Mouse (Mus musculus): ENCODE measurements around the gene Trpm8. TPM values are rescaled to one million over a fixed set of nuclear protein-coding genes. Genes with fewer than 3 reads are reported as not detected.

Gene Trpm8
- polyA plus RNA-seq, 1 experiment from 2014 or later: 0.01 TPM

DNA sequence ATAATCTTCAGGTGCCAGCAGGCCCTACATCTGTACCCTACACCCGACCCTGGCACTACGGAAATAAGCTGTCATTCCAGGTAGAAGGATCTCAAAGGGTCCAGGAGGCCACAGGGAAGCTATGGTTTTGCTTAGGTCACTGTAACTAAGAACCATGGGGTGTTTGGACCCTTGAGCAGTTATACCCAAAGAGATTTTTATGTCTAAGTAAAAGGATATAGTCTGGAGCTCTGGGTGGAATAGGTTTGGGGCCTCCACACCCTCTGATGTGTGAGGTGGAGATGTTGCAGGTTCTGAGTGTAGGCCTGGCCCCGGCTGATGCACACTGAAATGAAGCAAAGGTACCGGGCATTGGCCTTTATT lies 43.2 kb upstream of the Trpm8 start:
- DNase-seq (ENCODE audit: low read depth, low spot score): no peak
- ChIA-PET POLR2A (interaction anchor here (0.6 kb wide), 1 partner anchor 68 kb away, joined by 3 read pairs; no protein-coding TSS in a partner anchor), CTCF (interaction anchor here (1.3 to 1.4 kb wide), 2 partner anchors 11 to 21 kb away, joined by 3 read pairs; no protein-coding TSS in a partner anchor)
- in situ Hi-C loops (cut with MboI; ENCODE audit: low pct_unique_long_range_greater_than_20kb): no loop called here
- TF ChIP-seq CTCF (IDR thresholded peaks at IDR 0.05): no peak
- no peaks in the 10 kb centered on the region for H3K27me3 ChIP-seq
- ATAC-seq: no peak

DNA sequence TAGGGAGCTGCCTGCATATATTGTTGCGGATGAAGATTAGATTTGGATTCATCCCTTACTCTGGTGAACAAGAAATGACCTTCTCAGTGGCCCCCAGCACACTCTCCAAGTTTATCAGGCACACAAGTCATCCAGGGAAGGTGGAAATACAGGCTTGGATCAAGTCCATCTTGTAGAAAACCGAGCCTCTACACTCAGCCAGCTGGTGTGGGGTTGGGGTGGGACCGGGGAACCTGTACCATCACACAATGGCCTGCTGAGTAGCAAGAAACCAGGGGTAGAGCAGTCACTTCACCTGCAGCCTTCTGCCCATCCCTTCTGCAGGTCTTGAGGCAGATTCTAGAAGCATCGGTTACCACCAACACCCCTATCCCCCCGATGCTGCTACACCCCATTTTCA lies 42.8 kb upstream of the Trpm8 start:
- ATAC-seq (no peak), DNase-seq (ENCODE audit: low read depth, low spot score) (no peak)
- ChIA-PET POLR2A (no interaction called here), CTCF (interaction anchor here (1.0 to 1.4 kb wide), 3 partner anchors 11 to 21 kb away, joined by 3 read pairs; no protein-coding TSS in a partner anchor)
- H3K27me3 ChIP-seq: no peaks in the 10 kb centered on the region
- in situ Hi-C loops (cut with MboI; ENCODE audit: low pct_unique_long_range_greater_than_20kb): no loop called here
- TF ChIP-seq CTCF (IDR thresholded peaks at IDR 0.05): no peak

DNA sequence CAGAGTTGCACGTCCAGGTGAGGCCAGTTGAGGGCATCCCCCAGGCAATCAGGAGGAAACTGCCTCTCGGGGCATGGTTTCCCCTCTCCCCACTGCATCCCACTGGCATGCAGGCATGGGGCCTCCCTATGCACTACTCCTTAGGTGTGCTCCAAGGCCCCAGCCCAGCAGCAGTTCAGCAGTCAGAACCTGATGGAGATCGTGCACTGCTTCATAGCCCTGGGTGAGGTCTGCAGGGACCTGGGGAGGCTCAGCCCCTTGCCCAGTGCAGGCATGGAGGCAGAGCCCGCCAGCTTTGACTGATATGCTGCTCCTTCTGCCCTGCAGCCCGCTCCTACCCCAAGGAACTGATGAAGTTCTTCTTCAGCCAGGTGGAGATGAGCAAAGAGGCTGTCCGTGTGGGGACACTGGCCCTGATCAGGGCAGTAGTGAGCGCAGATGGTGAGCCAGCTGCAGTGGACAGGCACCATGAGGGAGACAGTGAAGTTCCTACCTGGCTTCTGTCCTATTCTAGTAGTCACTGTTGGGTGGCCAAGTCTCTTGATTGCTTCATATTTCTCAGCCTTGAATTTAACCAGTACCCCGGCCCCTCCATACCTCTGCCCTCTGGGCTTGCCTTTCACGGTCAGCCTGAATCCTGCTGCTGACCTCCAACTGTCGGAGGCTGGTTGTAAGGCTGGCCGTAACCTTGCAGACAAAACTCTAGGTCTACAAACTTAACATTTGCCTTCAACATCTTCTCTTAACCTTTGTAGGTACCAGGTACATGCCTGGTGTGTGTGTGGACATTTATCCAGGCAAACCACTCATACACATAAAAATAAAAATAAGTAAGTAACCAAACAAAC lies 42.2 kb upstream of the Trpm8 start:
- TF ChIP-seq CTCF (IDR thresholded peaks at IDR 0.05): no peak
- ChIA-PET POLR2A (interaction anchor here (0.6 to 1.0 kb wide), 2 partner anchors 15 to 42 kb away, joined by 4 read pairs; partner anchors contain the start of gene Hjurp), CTCF (interaction anchor here (1.0 to 1.4 kb wide), 4 partner anchors 12 to 22 kb away, joined by 3 read pairs; no protein-coding TSS in a partner anchor)

DNA sequence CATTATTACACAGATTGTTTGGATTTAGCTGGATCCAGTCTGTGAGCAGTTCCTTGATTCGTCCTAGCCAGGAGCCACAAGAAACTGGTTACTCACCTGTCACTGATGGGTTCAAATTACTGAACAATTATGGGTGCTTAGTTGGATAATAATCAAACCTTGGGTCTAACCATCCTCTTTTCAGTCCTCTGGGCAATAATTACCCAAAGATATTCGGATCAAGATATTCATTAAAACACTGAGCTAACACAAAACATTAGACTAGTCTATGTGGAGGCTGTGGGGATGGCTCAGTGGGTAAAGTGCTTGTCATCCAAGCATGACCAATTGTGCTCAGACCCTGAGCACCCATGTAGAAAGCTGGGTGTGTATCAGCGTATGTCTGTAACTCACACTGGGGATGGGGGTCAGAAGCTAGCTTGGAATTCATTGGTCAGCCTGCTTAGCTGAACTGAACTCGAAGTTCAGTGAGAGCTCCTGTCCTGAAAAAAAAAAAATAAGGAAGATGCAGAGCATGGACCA lies 41.5 kb upstream of the Trpm8 start:
- H3K27me3 ChIP-seq: no peaks in the 10 kb centered on the region
- no peak for DNase-seq (ENCODE audit: low read depth, low spot score)

More for the DNA sequence above, 42.2 kb upstream of the Trpm8 start:
- H3K27me3 ChIP-seq: no peaks in the 10 kb centered on the region
- in situ Hi-C loops (cut with MboI; ENCODE audit: low pct_unique_long_range_greater_than_20kb): no loop called here
- no peak for ATAC-seq
- no peak for DNase-seq (ENCODE audit: low read depth, low spot score)

DNA sequence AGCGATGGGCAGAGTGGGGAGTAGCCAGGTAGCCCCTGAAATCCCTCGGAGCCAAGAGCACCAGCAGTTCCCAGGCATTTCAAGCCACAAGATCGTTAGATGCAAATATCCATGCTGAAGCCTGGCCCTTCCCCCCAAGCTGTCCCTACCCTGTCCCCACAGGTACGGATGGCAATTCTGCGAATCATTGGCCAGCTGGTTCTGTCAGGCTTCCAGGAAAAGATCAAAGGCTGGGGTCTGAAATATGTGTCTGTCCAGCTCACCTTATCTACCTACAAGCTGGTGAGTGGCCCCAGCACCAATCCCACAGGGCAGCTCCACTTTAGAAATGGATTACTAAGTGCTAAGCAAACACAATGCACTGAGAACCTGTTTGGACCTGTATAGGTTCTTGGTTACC lies 40.1 kb upstream of the Trpm8 start:
- DNase-seq (ENCODE audit: low read depth, low spot score) (no peak), ATAC-seq (no peak)
- no peaks in the 10 kb centered on the region for H3K27me3 ChIP-seq
- ChIA-PET CTCF (interaction anchor here (1.1 to 1.4 kb wide), 2 partner anchors 12 to 40 kb away, joined by 5 read pairs; partner anchors contain the start of genes Hjurp and Trpm8), POLR2A (no interaction called here)
- no peak for TF ChIP-seq CTCF (IDR thresholded peaks at IDR 0.05)
- in situ Hi-C loops (cut with MboI; ENCODE audit: low pct_unique_long_range_greater_than_20kb): no loop called here

More for the DNA sequence above, 41.5 kb upstream of the Trpm8 start:
- CTCF ChIA-PET: interaction anchor here (0.9 to 1.4 kb wide), 5 partner anchors 13 to 21 kb away, joined by 3 to 5 read pairs (median 3); no protein-coding TSS in a partner anchor
- TF ChIP-seq CTCF (IDR thresholded peaks at IDR 0.05): no peak
- POLR2A ChIA-PET: interaction anchor here (0.5 to 1.0 kb wide), 3 partner anchors 14 to 108 kb away, joined by 3 to 4 read pairs (median 4); partner anchors contain the start of gene Hjurp
- in situ Hi-C loops (cut with MboI; ENCODE audit: low pct_unique_long_range_greater_than_20kb): no loop called here
- ATAC-seq: no peak

DNA sequence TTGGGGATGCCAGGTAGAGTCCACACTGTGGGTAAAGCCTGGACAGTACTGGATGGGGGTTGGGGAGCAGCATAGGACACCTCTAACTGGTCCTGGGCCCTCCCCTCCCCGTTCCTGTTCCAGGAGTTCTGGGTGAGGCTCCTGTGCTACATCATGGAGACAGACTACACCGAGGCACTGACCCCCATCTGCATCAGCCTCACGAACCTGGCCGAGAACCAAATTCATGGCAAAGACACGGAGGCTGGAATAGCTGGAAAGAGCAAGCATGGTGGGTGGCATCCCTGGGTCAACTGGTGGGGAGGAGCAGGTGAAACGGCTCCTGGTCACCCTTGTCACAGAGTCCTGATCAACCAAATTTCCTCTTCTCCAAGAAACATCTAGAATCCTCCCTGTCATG lies 38.7 kb upstream of the Trpm8 start:
- CTCF ChIA-PET: no interaction called here
- ATAC-seq: no peak
- no peaks in the 10 kb centered on the region for H3K27me3 ChIP-seq
- POLR2A ChIA-PET: no interaction called here
- no peak for DNase-seq (ENCODE audit: low read depth, low spot score)
- in situ Hi-C loops (cut with MboI; ENCODE audit: low pct_unique_long_range_greater_than_20kb): no loop called here
- no peak for TF ChIP-seq CTCF (IDR thresholded peaks at IDR 0.05)

DNA sequence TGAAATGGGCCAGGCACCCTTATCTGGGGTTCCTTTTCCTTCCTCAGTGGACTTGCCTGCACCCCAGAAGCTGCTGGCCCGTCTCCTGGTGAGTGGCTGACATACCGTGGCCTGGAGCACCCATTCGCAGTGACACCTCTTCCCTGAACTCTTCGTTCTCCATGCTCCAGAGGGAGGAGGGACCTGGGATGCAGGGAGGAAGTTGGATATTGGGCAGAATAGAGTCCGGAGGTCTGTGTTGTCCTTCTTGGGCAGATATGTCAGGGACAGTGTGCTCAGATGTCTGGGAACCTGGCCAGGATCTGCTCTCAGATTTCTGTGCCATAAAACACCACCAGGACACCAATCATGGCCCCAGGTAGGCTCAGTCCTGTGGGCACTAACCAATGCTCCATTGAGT lies 37.4 kb upstream of the Trpm8 start:
- TF ChIP-seq CTCF (IDR thresholded peaks at IDR 0.05): no peak
- POLR2A ChIA-PET: no interaction called here
- in situ Hi-C loops (cut with MboI; ENCODE audit: low pct_unique_long_range_greater_than_20kb): no loop called here
- no peaks in the 10 kb centered on the region for H3K27me3 ChIP-seq
- CTCF ChIA-PET: no interaction called here
- ATAC-seq: no peak
- DNase-seq (ENCODE audit: low read depth, low spot score): no peak

DNA sequence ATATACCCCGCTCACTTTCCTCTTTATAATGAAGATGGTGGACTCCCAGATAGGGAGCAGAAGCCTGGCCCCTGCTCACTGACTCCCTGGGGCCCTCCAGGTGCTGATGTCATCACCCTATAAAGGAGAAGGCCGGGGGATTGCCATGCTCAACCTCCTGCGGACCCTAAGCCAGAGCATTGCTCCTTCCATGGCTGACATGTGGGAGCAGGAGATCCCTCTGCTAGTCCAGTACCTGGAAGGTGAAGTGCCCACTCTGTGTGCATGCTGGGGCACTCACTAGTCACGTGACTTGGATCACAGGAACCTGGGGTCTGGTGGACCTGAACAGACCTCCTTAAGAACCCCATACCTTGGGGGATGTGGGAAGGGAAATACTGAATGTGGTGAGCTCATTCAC lies 36.9 kb upstream of the Trpm8 start:
- in situ Hi-C loops (cut with MboI; ENCODE audit: low pct_unique_long_range_greater_than_20kb): no loop called here
- ATAC-seq: no peak
- ChIA-PET CTCF (no interaction called here), POLR2A (no interaction called here)
- no peaks in the 10 kb centered on the region for H3K27me3 ChIP-seq
- DNase-seq (ENCODE audit: low read depth, low spot score): no peak
- no peak for TF ChIP-seq CTCF (IDR thresholded peaks at IDR 0.05)

DNA sequence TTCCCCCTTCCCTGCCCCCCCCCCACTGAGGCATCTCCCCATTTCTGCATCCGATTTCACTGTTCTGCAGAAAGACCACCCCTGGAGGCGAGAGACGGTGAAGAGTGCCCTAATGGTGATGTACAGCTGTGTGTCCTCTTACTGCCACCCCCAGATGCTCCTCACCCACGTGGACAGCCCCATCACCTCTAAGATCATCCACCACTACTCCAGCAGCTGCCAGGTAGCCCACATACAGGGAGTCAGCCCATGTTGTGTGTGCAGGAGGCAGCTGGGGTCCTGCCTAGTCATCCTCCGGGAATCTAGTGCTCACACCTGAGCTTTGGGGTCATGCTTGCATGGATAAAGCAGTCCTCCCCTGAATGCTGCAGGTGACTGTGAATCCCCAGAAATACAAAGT lies 33.6 kb upstream of the Trpm8 start:
- TF ChIP-seq CTCF (IDR thresholded peaks at IDR 0.05): no peak
- DNase-seq (ENCODE audit: low read depth, low spot score) (no peak), ATAC-seq (no peak)
- CTCF ChIA-PET: interaction anchor here (1.6 to 1.8 kb wide), 2 partner anchors 8 to 13 kb away, joined by 4 to 6 read pairs; no protein-coding TSS in a partner anchor
- H3K27me3 ChIP-seq: no peaks in the 10 kb centered on the region
- POLR2A ChIA-PET: no interaction called here
- in situ Hi-C loops (cut with MboI; ENCODE audit: low pct_unique_long_range_greater_than_20kb): no loop called here

DNA sequence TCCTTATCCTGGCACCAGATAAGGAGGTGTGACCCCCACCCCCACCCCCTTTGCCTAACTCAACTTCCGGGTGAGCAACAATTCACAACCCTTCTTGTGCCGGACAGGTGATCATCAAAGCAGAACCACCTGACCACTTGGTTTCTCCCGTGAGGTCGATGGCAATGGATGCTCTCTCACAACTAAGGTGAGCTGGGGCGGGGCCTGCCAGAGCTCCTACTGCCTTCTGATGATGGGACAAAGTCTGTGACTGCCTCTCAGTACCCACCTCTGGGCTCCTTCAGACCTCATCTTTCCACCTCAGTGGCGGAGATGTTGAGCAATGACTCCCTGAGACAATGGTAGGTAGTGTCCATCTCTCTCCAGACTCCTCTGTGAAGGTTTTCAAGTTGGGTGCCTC lies 31.6 kb upstream of the Trpm8 start:
- no peak for ATAC-seq
- CTCF ChIA-PET: no interaction called here
- in situ Hi-C loops (cut with MboI; ENCODE audit: low pct_unique_long_range_greater_than_20kb): no loop called here
- TF ChIP-seq CTCF (IDR thresholded peaks at IDR 0.05): no peak
- DNase-seq (ENCODE audit: low read depth, low spot score): no peak
- POLR2A ChIA-PET: interaction anchor here (1.2 kb wide), 1 partner anchor 16 kb away, joined by 3 read pairs; no protein-coding TSS in a partner anchor
- H3K27me3 ChIP-seq: no peaks in the 10 kb centered on the region

DNA sequence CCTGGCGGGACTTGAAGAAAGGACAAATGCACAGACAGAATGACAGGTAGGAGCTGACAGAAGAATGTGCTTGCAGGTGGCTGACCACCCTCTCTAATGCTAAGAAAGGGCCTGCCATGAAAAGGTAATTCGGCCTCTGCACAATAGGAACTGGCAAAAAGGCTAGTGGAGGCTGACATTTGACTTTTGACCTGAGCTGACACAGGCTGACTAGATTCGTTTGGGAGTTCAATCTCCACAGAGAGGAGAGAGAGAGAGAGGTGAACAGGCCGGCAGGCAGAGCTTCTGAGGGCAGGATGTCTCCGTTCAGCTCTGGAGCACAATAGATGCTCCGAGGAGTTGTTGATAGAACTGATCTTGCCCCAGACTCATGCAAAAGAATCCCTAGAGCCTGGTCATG lies 31.1 kb upstream of the Trpm8 start:
- ATAC-seq: no peak
- ChIA-PET POLR2A (interaction anchor here (1.2 kb wide), 1 partner anchor 15 kb away, joined by 3 read pairs; no protein-coding TSS in a partner anchor), CTCF (no interaction called here)
- H3K27me3 ChIP-seq: no peaks in the 10 kb centered on the region
- DNase-seq (ENCODE audit: low read depth, low spot score): no peak
- TF ChIP-seq CTCF (IDR thresholded peaks at IDR 0.05): no peak
- in situ Hi-C loops (cut with MboI; ENCODE audit: low pct_unique_long_range_greater_than_20kb): no loop called here
